Mouse (Mus musculus) frontal cortex, adult 2 months (tissue): ENCODE data around the gene Dmp1. TPM values are rescaled to one million over a fixed set of nuclear protein-coding genes. Genes with fewer than 3 reads are reported as not detected.

Experiments used
- DNase-seq, 2 experiments: peaks; one replicate each; pipeline ENCODE4 v3.0.0; 2022; ENCODE audit warnings: low spot score in 1 of 2; ENCODE audit errors: extremely low spot score in 1 of 2
- polyA plus RNA-seq: library from polyadenylated mRNA; depleted of rRNA; stranded (reverse); fragments of >200 nt; gene quantifications from 2 replicates; pipeline ENCODE4 v1.2.3, GENCODE M21; 2012; rRNA removed

The Dmp1 gene
- 4.1 and 4.3 TPM in 2 replicates for polyA plus RNA-seq

DNA sequence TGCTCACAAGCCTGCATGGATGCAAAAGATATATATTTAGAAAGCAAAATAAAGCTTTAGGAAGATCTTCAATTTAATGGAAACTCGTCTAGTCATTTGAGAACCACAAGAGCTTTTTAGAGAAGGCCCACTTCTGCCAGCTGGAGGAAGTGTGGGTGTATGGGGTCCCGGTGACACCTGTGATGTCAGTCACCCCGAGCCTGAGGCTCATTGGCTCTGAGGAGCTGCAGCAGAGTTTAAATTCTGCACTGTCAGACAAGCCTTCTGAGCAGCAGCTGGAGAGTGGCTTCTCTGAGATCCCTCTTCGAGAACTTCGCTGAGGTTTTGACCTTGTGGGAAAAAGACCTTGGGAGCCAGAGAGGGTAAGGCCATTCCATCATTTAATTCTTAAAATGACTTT is at the start of gene Dmp1:
TSS of gene Dmp1 (plus strand) at position 263 of the 400 bp plus-strand sequence.
- DNase-seq = no peak

DNA sequence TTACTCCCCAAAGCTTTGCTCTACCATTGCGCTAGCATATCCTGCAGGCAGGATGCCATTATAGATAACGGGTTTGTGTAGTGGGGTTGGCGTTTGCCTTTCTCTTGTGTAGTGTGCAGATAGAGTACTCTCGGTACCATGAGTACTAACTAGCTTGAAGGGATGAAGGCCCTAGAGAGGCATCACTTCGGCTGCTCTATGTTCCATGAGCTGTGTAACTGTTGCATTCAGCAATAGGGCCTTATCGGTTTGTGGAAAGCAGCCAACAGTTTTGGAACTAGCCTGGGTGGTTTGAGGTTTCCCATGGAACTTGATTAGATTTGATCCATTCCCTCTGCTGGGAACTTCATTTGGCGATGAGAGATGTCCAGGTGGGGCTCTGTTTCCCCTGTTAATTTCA is 44.7 kb upstream of the Dmp1 start:
- DNase-seq = no peak

DNA sequence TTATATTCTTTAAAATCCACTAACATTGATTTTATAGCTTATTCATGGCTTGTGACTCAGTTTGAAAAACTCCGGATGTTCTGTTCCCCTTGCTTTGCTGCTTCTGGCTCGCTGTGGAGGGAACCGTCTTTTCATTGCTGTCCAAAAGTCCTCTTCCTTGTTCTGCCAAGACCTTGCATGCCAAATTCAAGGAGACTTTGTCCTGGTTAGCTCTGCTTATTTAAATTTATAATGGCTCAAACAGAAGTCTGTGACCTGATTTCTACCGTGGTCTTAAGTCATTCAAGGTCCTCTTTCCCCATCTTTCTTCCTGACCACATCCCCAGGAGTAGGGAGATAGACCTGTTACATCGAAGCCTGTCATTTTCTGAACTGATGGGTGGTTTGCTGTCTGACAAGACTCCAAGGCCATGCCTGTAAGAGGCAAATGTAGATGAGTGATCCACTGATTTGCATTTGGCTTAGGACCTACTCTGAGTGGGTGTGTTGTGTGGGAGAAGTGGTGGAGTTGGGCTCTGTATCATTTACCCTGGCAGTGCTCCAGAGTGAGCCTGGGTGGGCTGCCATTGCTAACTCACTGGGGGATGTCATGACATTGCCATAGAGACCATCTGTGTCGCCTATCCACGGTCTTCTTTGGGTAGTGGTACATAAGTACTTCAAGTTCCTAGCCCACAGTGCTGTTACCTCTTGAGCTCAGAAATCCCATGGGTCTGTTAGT is 43.9 kb upstream of the Dmp1 start:
- peak; percentile 39 to 70 for DNase-seq

DNA sequence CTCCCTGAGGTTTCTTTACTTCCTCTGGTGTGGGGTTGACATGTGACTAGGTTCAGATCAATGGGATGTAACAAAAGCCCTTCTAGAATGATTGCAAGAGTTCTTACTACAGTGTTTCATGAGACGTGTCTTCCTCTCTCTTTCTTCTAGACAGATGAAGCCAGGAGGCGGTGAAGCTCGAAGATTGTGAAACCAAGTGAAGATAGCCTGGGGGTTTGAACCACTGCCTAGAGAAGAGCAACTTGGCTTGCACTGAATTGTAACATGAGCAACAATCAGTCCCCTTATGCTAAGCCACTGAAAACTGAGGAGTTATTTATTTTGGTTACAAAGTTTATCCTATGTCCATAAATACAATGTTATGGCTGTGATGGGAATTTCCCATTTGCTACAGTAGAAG is 41.8 kb upstream of the Dmp1 start:
- DNase-seq = no peak

DNA sequence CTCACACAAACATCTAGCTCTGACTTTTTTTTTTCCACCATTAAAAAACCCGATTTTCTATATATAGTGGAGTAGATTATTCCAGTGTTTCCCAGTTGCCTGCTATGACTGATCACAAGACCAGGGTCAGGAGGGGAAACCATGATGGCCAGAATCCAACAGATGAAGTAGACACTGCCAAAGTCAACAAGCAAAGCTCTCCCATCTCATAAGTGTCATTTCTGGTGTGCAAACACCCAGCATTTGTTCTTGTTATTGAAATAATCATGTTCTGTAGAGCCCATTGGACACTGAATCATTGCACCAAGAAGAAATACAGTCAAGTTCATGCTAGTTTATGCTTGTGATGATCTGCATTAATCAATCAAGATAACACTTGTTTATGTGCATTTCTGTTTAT is 41.0 kb upstream of the Dmp1 start:
- no peak for DNase-seq

DNA sequence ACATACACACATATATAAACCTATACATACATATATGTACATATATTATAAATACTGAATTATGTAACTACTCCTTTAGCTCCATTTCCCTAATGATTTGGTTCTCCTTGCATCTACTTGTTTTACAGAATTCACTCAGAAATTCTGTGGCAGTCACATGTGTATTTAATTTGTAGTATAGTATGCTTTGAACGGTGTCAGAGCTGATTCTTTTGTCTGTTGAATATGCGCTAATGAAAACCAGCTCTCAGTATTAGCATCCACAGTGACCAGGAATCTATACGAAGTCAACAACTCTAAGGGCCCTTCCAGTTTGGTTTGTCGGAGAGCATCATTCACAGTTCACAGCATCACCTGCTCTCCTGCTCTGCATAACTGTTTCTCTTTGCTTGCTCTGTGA is 38.9 kb upstream of the Dmp1 start:
- no peak for DNase-seq

DNA sequence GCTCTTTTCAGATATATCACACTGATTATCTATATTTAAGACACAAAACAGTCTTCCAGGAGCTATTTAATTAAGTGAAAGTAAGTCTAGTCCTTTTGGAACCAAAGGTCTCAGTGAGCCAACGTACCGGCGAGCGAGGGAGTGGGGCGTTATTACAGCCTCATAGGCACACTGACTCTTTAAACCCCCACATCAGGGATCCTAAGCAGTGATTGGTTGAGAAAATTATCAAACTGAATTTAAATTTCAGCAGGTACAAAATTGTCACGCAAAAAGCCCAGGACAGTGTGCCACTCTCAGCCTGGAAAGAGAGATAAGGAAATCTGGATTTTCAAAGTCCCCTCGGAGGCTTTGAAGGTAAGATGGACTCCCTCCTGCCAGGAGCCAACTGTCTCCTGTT is 32.0 kb upstream of the Dmp1 start, which contains the start of gene Dspp:
TSS of gene Dspp (plus strand) at position 301 of the 400 bp plus-strand sequence.
- no peak for DNase-seq

DNA sequence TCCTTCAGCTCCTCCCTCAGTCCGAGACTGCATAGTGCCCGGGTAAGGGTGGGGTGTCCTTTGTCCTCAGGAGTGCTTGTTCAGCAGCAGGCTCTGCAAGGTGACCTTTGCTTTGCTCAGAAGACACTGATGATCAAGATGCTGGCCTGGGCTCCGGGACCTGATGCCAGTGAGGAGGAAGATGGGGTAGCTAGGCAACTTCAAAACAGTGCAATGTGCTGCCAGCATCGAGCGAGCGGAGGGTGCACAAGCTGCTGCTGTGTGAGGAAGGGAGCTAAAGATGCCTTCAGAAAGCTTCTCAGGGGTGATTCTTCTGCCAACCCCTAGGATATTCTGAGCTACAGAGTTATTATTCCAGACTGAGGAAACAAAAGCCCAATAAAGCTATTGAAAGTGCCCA is 29.3 kb upstream of the Dmp1 start:
- peak in 1 of 2 experiments; percentile 35 for DNase-seq

DNA sequence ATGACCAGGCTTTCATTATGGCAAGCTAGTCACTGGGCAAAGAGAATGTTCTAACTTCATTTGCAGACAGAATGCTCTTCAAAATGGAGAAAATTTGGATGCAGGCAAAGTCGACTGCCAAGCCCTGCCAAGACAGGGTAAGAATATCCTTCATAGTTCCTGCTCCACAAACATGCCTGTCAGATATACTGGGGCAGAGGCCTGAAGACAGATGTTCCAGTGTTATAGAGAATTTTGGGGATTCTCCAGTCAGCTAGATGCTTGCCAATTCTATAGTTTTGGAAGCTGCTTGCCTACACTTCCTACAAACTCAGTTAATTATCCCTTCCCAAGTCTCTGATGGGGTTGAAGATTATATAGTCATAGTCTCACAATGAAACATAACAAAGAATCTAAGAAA is 18.7 kb upstream of the Dmp1 start:
- DNase-seq = peak in 1 of 2 experiments; percentile 37

DNA sequence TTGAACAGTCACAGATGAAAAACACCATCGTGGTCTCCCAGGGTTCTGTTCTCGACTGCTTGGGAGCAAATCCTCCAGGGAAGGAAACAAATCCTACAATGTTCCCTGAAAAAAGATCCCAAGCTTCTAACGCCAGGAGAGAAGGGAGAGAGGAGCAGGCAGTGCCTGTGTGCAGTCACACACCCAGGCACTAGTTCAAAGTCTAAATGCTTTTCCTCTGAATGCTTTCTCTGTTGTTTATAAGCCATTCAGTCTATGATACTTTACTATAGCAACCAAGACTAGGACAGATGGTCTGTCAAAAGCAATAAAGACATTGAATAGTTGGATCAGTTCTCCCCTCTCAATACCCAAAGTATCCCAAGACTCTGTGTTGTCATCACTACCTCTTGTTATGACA is 15.1 kb upstream of the Dmp1 start:
- no peak for DNase-seq

DNA sequence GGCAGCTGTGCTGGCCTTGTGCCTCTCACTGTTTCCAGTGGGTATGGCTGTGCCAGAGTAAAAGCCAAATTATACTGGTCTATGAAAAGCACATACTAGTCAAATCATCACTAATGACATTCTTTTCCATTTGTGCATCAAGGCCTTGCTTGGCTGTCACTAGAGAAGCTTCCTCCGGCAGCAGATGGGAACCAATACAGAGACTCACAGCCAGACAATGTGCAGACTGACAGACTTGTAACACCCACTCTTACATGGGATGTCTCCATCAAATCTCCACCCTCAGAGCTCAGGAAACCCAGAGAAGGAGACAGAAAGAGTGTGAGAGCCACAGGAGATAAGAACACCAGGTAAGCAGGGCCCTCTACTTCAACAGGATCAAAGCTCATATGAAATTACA is 7.3 kb upstream of the Dmp1 start:
- no peak for DNase-seq

DNA sequence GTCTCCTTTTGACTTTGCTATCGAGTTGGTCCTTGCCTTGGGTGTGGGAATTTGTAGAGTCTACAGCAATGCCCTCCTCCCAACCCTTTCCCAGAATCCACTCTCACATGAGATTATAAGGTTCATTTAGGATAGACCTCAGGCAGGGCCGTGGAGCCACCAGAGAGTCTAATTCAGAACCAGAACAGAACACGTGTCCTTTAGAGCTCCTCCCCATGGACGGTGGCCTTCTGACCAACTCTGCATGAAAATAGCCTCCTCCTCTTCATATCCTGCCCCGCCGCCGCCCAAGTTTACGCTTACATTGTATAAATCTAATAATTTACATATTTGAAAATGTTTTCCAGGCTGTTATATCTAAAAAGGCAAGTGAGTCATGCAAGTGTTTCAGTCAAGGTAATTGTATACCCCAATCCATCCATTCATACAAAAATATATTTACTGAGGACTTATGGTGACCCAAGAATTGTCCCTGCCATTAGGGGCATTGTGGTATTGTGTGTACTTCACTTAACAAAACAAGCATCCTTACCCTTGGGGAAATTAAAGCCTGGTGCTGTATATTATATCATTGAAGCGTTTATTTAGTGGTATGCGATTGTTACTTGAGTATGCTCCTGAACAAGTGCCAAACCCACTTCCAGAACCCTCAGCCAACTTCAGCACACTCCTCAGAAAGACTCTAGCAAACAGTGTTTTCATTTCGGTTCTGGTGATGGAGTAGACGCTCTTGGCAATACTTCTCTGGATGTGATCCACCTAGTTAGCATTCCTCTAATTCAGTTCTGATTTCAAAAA is 1.1 kb upstream of the Dmp1 start:
- DNase-seq = no peak

DNA sequence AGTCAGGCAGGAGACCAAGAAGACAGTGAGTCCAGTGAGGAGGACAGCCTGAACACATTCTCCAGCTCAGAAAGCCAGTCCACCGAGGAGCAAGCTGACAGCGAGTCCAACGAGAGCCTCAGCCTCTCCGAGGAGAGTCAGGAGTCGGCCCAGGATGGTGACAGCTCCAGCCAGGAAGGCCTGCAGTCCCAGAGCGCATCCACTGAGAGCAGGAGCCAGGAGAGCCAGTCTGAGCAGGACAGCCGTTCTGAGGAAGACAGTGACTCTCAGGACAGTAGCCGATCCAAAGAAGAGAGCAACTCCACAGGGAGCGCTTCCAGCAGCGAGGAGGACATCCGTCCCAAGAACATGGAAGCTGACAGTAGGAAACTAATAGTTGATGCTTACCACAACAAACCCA is 10.1 kb downstream of the Dmp1 start:
- DNase-seq = no peak

DNA sequence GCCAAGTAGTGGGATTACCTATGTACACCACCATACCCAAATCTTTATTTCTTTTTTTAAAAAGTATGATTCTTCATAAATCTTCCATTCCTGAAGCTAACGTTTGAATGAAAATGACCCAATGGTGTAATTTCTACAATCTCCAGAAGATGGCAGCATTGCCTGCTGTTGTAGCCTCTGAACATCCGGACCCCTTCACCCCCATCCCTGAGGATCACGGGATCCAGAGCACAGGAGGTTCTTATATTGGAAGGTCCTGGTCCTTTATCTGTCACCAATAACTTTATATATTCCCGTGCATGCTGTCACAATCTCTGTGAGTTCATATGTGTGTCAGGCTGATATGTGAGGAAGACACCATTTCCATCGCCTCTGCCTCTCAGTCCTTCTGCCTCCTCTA is 16.5 kb downstream of the Dmp1 start:
- DNase-seq = peak in 1 of 2 experiments; percentile 85

DNA sequence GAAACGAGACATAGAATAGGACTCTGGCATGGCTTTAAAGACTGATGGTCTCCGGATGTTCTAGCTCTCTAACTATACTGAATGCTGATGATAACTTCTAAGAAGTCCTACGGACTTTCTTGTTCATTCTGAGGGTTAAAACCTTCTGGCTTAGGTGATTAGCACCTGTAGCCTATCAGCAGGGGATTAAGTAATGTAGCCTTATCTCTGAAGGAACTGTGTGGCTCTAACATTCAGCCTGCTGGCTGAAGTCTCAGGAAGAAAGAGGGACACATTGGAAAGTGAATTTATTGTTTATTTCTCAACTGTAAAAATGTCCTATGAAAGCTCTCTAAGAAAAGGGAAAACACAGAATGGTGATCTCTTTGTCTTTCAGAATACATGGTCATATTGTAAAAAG is 21.9 kb downstream of the Dmp1 start:
- no peak for DNase-seq

DNA sequence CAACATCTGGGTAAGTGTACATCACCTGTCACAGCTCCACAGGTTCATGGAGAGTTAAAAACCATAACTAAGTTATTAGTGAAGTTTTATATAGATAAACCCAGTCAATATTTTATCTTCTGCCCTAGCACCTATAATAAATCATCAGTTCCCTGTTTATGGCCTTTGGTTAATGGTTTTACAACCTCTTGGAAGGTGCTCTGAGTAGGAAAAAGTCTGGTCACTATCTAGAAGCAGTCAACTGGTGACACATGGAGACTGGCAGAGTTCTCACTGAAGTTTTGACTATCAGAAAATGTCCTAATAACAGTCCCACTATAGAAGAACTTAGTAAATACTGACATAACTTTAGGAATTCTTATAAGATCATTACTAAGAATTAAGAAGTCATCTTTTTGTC is 22.3 kb downstream of the Dmp1 start:
- no peak for DNase-seq

DNA sequence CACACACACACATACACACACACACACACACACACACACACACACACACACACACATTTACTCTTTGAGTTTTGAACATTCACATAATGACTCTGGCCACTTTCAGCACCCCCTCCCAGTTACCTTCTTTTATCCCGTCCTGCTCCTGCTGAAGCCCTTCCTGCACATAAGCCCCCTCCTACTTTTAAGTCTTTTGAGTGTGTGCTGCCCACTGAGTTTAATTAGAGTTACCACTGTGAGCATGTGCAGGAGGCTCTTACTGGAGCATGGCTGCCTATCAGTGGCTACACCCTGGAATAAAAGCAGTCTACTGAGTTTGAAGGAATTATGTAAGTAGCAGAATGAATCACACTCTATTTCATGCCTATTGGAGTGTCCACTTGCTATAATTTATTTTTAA is 26.1 kb downstream of the Dmp1 start:
- DNase-seq = no peak

DNA sequence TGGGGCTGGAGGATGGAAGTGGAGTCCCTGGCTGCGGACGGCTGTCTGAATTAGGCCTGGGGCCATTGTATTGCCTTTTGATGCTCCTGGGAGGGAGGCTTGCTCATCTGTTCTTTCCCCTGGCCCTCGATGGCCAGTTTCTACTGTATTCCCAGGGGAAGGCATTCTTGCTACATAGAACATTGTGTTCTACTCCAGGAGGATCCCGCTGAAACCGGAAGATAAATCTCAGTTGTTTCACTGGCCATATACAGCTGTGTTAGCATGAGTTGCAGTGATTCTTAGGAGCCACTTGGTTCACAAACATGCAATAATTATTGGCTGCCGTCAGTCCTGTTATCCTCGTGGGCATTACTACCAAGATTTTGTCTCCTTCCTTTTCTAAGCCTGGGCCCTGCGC is 34.3 kb downstream of the Dmp1 start:
- DNase-seq = no peak

DNA sequence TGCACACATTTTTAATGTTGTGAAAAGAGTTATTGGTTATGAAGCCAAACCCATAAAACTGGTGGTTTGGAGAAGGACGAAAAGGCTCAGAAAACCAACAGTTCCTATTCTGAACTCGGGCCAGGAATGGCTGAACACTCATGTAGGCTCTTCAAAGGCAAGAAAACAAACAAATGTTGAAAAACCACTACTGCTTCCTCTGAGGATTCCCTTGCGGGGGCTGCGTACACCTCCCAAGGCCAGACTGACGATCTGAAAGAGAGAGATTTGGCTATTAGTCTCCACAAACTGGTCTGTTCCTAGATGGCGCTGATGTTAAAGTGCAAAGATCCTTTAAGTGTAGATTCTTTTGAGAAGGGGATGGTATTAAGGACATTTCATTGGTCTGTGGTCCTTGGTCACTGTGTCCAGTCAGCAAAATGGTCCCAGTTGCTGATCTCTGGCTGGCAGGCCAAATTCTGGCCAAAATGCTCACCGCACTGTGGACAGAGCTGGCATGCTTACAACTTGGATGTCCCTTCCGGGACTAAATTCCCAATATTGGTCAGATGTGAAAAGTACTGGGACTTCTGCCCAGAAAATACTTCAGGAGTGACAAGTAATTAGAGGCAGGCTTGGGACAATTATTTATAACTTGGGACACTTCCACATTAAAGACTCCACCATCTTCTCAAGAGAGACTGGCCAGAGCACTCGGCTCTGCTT is 37.4 kb downstream of the Dmp1 start:
- DNase-seq = peak in 1 of 2 experiments; percentile 23

DNA sequence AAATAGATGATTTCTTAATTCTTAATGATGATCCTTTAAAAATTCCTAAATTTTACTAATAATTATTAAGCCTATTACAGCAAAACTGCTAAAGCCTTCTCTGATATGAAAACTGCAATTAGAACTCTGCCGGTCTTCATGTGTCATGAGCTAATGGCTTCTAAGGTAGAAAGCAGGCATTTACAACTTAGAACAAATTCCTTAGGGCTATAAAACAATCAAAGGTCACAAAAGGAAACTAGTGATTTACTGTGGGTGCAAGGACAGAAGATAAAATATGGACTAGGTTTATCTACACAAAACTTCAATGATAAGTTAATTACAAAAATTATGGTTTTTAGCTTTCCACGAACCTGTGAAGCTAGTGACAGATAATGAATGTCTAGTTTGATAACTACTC is 41.8 kb downstream of the Dmp1 start:
- DNase-seq = no peak

DNA sequence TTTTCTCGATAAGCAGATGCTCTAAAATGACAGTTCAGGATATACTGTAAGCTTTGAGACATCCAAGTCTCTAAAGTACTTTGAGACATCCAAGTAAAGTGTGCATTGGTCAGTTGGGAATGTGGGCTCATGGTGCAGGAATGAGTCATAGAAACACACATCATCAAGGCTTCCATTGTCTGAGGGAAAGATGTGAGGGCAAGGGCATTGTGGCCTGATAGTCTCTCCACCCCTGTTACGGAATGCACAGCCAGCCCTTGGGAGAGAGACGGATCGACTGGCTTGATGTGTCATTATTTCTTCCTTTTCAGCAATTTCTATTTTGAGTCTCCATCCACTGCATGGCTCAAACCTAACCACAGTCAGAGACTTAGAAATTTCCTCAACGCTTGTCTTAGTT is 49.4 kb downstream of the Dmp1 start:
- no peak for DNase-seq
